Mouse (Mus musculus): ENCODE data around the gene Lig4. TPM values are rescaled to one million over a fixed set of nuclear protein-coding genes. Genes with fewer than 3 reads are reported as not detected.

Gene Lig4
- 2.0 TPM for polyA plus RNA-seq (2014; fragmentation: Illumina TruSeq; extraction: RNeasy Lipid Tissue Mini Kit (QIAGEN cat#74804); ENCODE audit: insufficient read depth, low read depth, low replicate concordance)

DNA sequence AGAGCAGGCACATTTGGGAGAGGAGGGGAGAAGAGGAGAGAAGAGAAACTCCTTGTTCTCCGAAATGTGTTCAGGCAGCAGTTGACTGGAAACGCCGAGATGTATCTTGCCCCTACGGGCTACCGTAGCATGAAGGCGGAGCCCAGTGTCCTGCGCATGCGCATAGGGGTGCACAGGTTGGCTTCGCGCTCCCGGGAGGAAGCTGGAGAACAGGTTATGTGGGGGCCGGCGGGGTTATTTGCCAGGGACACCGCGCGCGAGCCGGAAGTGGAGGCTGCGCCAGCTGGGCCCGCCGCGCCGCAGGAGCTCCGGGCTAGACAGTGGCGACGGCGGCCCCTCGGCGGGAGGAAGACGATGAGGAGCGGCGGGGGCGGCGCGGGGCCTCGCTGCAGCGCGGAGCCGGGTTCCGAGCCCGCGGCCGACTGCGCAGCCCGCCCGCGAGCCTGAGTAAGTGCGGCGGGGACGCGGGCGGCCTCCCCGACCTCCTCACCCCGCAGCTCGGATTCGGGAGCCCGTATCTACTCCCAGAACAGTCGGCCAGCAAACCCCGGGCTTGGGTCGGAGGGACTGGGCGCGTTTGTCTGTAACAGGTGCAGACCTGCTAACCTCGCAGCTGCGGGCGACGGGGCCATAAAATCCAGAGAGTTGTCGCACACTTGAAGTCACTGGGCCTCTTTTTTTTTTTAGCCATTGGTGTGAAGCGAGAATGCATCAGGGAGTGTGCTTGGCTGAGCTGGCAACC, at the start of gene Lig4, which contains the start of gene Abhd13:
Lig4 (minus strand) TSS at position 114 of the 742 bp plus-strand sequence.
Abhd13 (plus strand) TSS at position 135 of the 742 bp plus-strand sequence.

DNA sequence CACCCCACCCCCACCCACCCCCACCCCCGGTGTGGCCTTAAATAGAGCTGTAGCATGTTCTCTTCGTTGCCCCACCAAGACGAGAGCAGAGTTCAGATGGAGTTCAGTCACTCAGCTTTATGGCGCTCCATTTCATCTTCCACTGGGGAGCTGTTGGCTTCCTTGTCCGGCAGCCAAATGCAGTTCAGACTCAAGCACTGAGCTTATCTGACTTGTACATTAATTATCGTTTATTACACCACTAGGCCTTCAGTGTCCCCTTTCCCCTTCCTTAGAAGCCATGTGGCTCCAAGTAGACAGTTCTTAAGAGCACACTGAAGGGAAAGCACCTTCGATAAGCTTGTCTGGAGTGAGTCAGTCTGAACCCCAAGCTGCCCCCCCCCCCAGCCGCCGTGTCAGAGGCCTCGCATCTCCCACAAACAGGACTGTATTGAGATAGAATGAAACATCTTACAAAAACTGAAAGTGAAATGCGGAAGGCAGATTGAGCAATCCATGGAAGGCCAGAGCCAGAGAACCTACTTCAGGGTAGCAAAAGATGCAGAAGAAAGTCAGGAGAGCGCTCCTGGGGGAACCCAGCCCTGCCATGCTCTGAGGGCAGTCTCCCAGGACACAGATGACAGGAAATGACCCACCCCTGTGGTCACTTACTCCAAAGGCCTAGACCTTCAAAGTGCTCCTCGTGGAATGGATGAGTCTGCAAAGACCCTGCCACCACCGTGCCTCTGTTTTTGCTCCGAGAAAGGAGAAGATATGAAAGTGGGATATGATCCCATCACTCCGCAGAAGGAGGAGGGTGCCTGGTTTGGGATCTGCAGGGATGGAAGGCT, 28.9 kb upstream of the Lig4 start, which contains the start of gene Tnfsf13b:
Tnfsf13b (plus strand) TSS at position 312 of the 830 bp plus-strand sequence.

Other genes with a start within 250 kb of the Lig4 start
- gene Fam155a, start 206.5 kb downstream of the Lig4 start, polyA plus RNA-seq (2014; fragmentation: Illumina TruSeq; extraction: RNeasy Lipid Tissue Mini Kit (QIAGEN cat#74804); ENCODE audit: insufficient read depth, low read depth, low replicate concordance): not detected
- gene Gm10217, start 113.4 kb downstream of the Lig4 start, polyA plus RNA-seq (2014; fragmentation: Illumina TruSeq; extraction: RNeasy Lipid Tissue Mini Kit (QIAGEN cat#74804); ENCODE audit: insufficient read depth, low read depth, low replicate concordance): not detected
- 10.9 TPM for gene Abhd13, start within 50 bp of the Lig4 start, polyA plus RNA-seq (2014; fragmentation: Illumina TruSeq; extraction: RNeasy Lipid Tissue Mini Kit (QIAGEN cat#74804); ENCODE audit: insufficient read depth, low read depth, low replicate concordance)
- gene Tnfsf13b, start 28.8 kb upstream of the Lig4 start, polyA plus RNA-seq (2014; fragmentation: Illumina TruSeq; extraction: RNeasy Lipid Tissue Mini Kit (QIAGEN cat#74804); ENCODE audit: insufficient read depth, low read depth, low replicate concordance): 18.8 TPM
- 0.15 TPM for gene Myo16, start 176.2 kb upstream of the Lig4 start, polyA plus RNA-seq (2014; fragmentation: Illumina TruSeq; extraction: RNeasy Lipid Tissue Mini Kit (QIAGEN cat#74804); ENCODE audit: insufficient read depth, low read depth, low replicate concordance)

Data from lung, adult 10 weeks (tissue).